ENCODE assay signal across 8 mouse cellular contexts in genomic region chr16:96819649-96820048, GRCm38 (mm10).
DNase-seq lines count a peak whose midpoint lies in the region; ATAC-seq lines count a peak whose summit lies in the region.

No protein-coding gene starts in this region.

- H3K4me3 ChIP-seq in hindbrain, embryonic 10.5 days, result no peak overlapping the region
- no peak overlapping the region for H3K4me3 ChIP-seq in hindbrain, embryonic 12.5 days
- H3K4me3 ChIP-seq in liver, embryonic 13.5 days (replicated peaks), result no peak overlapping the region
- H3K4me3 ChIP-seq in neural tube, embryonic 13.5 days, result no peak overlapping the region

- H3K36me3 ChIP-seq in hindbrain, embryonic 10.5 days, result no peaks in the 10 kb centered on the region
- H3K36me3 ChIP-seq in hindbrain, embryonic 12.5 days, result no peaks in the 10 kb centered on the region
- H3K36me3 ChIP-seq in liver, embryonic 13.5 days, result no peaks in the 10 kb centered on the region
- no peaks in the 10 kb centered on the region for H3K36me3 ChIP-seq in neural tube, embryonic 13.5 days

- no peaks in the 10 kb centered on the region for H3K9me3 ChIP-seq in hindbrain, embryonic 10.5 days
- no peaks in the 10 kb centered on the region for H3K9me3 ChIP-seq in hindbrain, embryonic 12.5 days (replicated peaks)
- no peaks in the 10 kb centered on the region for H3K9me3 ChIP-seq in liver, embryonic 13.5 days (replicated peaks)
- H3K9me3 ChIP-seq in neural tube, embryonic 13.5 days, result no peaks in the 10 kb centered on the region

- H3K9ac ChIP-seq in hindbrain, embryonic 12.5 days, result no peak overlapping the region
- H3K9ac ChIP-seq in liver, embryonic 13.5 days, result no peak overlapping the region
- H3K9ac ChIP-seq in neural tube, embryonic 13.5 days, result no peak overlapping the region

- WGBS in hindbrain, embryonic 10.5 days, result 26% methylated on average over 16 of the region's 16 CpGs
- 30% methylated on average over 15 of the region's 16 CpGs for WGBS in hindbrain, embryonic 12.5 days
- 20% methylated on average over 16 of the region's 16 CpGs for WGBS in liver, embryonic 13.5 days (ENCODE audit: insufficient replicate concordance)
- WGBS in neural tube, embryonic 13.5 days, result 28% methylated on average over 16 of the region's 16 CpGs

- peaks cover 4% of the 10 kb centered on the region; the same call in 1 of the 2 replicates for H3K27me3 ChIP-seq in hindbrain, embryonic 10.5 days (ENCODE audit: insufficient read depth, poor library complexity, severe bottlenecking)
- H3K27me3 ChIP-seq in hindbrain, embryonic 12.5 days, result no peaks in the 10 kb centered on the region
- H3K27me3 ChIP-seq in liver, embryonic 13.5 days, result 0 out of 2 replicates have a peak, but pooled peaks cover 6% of the 10 kb centered on the region
- no peaks in the 10 kb centered on the region for H3K27me3 ChIP-seq in neural tube, embryonic 13.5 days

- H3K27ac ChIP-seq in hindbrain, embryonic 10.5 days, result no peak overlapping the region
- H3K27ac ChIP-seq in hindbrain, embryonic 12.5 days, result no peak overlapping the region
- no peak overlapping the region for H3K27ac ChIP-seq in liver, embryonic 13.5 days
- no peak overlapping the region for H3K27ac ChIP-seq in neural tube, embryonic 13.5 days (replicated peaks)

- DNase-seq in hindbrain, embryonic 10.5 days (ENCODE audit: low spot score), result peak; percentile 81
- peak; percentile 91 for DNase-seq in embryo, embryonic 10 days (ENCODE audit: low spot score)
- peak; percentile 6 for DNase-seq in gastrocnemius, postnatal 25 days
- DNase-seq in kidney, postnatal 36 days, result peak; percentile 53 to 82
- DNase-seq in liver, embryonic 13.5 days, result peak; percentile 23
- peak; percentile 58 for DNase-seq in telencephalon, adult 2 months (ENCODE audit: low read depth, low spot score)

- no peak overlapping the region for H3K4me2 ChIP-seq in hindbrain, embryonic 12.5 days (replicated peaks)
- no peak overlapping the region for H3K4me2 ChIP-seq in liver, embryonic 13.5 days
- H3K4me2 ChIP-seq in neural tube, embryonic 13.5 days, result no peak overlapping the region

- H3K4me1 ChIP-seq in hindbrain, embryonic 10.5 days (replicated peaks), result no peaks in the 10 kb centered on the region
- H3K4me1 ChIP-seq in hindbrain, embryonic 12.5 days, result no peaks in the 10 kb centered on the region
- no peaks in the 10 kb centered on the region for H3K4me1 ChIP-seq in liver, embryonic 13.5 days (replicated peaks)
- no peaks in the 10 kb centered on the region for H3K4me1 ChIP-seq in neural tube, embryonic 13.5 days (replicated peaks)

- ATAC-seq in hindbrain, embryonic 12.5 days (ENCODE audit: low FRiP score), result no peak
- no peak; the same call in 1 of the 2 replicates for ATAC-seq in liver, embryonic 13.5 days (ENCODE audit: low read depth)
- peak; percentile 8; the same call in 1 of the 2 replicates for ATAC-seq in neural tube, embryonic 13.5 days (ENCODE audit: low read depth)

Comparison
In these comparisons a context has a peak if more than half of its experiments do, and no peak if none do; other contexts are left out.
1. DNase-seq: peak in every context shown above with its lines; median percentile 91 in embryo, embryonic 10 days; 81 in hindbrain, embryonic 10.5 days; 68 in kidney, postnatal 36 days; 58 in telencephalon, adult 2 months; 23 in liver, embryonic 13.5 days; 6 in gastrocnemius, postnatal 25 days.